Mouse (Mus musculus) adrenal gland, adult 2 months (tissue): ENCODE measurements around the gene Slc4a1ap. TPM values are rescaled to one million over a fixed set of nuclear protein-coding genes. Genes with fewer than 3 reads are reported as not detected.
"Not testable (repeated sequence)": the region's sequence is repeated elsewhere in the genome, so short reads cannot be mapped to it uniquely, and the experiment has no call there.

Experiments
- DNase-seq: peaks from one replicate; pipeline ENCODE4 v3.0.0; 2021
- long read RNA-seq: library from polyadenylated mRNA; stranded (forward); transcript quantifications from one replicate; pipeline ENCODE4 v2.0.0, GENCODE M21; 2021
- polyA plus RNA-seq: library from polyadenylated mRNA; depleted of rRNA; stranded (reverse); fragments of >200 nt; gene quantifications from 2 replicates; pipeline ENCODE4 v1.2.3, GENCODE M21; 2012; rRNA removed
- total RNA-seq, 2 experiments: library from RNA; stranded (reverse); gene quantifications; 2 replicates each; pipeline ENCODE4 v1.2.3; 2021

The Slc4a1ap gene
- 10 to 100 TPM; 27.9 to 31.2 TPM for total RNA-seq
- polyA plus RNA-seq, result 13.9 and 16.4 TPM in 2 replicates
- long read RNA-seq, transcript Slc4a1ap-213 (14 exons, 2,499 nt), result major isoform, 6 of 10 reads
- long read RNA-seq, partial matches to known transcripts, result 0 of 10 reads
- long read RNA-seq, other reads (novel, unspliced or antisense), result 2 of 10 reads

DNA sequence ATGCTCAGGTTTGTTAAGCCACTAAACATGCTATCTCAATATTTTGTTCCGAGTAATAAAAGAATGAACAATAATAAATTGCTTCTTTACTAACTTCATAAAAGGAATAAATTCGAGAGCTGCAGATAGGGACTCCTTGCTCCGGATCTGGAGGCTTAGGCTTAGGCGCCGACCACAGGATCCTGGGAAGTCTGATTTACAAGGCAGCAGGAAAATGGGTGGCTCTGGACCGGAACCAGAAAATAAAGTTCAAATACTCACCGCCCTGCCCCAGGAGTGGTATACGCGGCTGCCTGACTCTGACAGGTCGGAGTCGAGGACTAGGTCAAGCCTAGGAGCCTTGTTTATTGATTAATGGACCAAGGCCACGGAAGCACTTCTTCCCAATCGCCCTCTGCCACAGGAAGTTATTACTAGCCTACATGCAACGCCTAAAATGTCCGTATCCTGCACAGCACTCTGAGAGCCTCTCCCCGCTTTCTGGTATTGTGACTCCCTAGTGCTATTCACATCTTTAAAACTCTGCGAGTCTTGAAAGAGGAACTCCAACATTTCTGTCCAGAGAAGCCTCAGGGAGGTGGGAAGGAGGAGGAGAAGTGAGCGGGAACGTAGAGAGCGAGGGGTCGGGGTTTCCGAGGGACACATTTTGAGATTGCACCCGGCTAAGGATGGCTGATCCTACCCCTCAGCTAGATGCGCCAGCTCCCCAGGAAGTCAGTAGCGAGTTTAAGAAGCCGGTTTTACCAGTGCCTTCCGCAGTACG lies at the start of gene Slc4a1ap:
Gene Slc4a1ap, plus strand, starts transcription at position 642 of the 763 bp plus-strand sequence.
- peak; percentile 84 for DNase-seq

DNA sequence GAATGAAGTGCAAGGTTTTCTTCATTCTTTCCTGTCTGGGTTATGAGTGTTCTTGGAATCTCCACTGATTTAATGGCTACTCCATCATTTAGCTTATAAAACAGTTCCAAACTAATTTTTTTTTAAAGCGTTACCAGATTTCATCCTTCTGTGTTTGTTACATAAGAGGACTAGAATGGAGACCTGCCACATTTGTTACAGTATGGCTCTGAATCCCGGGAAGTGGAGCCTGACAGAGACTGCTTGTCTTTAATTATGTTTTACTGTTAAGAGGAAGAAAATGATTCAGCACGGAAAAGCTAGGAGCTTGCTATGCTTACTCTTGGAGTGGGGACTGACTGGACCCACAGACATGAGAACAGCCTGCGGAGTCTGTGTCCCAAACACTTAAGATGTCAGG lies 46.3 kb upstream of the Slc4a1ap start:
- DNase-seq, result no peak

DNA sequence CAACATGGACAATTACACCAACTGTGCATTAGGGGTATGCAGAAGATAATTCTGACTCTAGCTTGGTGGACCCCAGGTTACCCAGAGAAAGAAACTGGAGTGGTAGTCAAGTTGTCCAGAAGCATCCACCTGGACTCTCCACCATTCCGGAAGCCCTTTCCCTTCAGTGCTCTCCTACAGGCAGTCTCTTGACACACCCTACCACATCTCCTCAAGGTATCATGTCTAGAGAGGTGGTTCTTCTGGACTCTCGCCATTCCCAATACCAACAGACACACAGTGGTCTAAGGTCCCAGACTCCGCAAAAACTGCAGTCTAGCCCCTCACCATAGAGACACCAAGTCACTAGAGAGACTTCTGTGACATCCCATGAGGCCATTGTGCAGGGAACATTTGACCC lies 41.4 kb upstream of the Slc4a1ap start, which contains the start of gene 4930548H24Rik:
Gene 4930548H24Rik, plus strand, starts transcription at position 301 of the 400 bp plus-strand sequence.
- no peak for DNase-seq

DNA sequence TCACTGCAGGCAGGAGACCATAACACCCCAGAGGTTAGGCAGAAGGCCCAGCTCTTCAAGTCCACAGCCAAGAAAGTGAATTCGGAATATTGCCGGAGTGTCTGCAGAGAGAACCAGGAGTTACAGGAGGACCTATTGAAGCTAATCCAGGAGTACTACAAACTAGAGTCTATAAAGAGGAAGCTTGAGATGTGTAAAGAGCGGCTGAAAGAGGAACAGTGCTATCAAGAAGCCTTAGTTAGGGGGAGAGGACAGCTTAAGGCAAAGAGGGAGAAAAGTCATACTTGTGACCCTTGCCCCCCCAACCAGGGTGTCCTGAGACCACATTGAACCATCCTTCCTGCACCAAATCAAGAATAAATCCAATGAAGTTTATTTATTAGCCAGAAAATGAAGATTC lies 38.9 kb upstream of the Slc4a1ap start:
- no peak for DNase-seq

DNA sequence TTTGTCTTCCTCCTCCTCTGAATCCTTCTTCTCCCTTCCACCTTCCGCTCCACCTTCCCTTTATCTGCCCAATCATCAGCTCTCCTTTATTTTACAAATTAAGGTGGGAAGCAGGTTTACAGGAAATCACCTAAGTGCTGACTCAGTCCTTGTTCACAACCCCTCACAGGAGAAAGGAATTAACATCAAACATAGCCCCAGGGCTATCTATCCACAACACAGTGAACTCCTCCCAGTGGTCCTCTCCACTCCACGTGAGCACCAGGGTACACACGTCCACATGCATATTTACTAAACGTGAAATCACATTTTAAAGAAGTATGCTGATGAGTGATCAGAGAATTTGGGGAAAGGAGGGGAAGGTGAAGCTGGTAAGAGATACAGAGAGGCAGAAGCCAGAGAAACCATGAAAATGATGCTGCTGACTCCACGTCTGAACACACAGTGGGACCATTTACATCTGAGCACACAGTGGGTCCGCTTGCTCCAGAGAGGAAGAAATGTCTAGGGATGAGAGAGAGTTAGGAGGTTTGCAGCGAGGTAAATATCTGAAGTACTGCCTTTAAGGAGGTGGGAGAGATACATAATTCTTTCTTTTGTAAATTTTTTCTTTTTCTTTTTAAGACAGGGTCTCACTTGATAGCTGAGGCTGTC lies 37.6 kb upstream of the Slc4a1ap start:
- no peak for DNase-seq

DNA sequence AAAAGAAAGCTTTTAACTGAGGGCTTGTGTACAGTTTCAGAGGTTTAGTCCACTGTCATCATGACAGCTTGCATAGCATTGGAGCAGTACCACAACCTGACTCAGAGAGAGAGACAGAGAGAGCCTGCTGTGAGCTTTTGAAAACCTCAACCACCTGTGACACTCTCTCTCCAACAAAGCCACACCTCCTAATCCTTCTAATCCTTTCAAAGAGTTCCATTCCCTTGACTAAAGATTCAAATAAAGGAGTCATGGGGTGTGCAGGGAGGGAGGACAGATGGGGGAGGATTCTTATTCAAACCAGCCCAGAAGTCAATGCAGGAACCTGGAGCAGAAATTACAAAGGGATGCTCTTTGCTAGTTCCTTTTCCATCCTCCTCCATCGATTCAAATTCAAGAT lies 34.8 kb upstream of the Slc4a1ap start:
- no peak for DNase-seq

DNA sequence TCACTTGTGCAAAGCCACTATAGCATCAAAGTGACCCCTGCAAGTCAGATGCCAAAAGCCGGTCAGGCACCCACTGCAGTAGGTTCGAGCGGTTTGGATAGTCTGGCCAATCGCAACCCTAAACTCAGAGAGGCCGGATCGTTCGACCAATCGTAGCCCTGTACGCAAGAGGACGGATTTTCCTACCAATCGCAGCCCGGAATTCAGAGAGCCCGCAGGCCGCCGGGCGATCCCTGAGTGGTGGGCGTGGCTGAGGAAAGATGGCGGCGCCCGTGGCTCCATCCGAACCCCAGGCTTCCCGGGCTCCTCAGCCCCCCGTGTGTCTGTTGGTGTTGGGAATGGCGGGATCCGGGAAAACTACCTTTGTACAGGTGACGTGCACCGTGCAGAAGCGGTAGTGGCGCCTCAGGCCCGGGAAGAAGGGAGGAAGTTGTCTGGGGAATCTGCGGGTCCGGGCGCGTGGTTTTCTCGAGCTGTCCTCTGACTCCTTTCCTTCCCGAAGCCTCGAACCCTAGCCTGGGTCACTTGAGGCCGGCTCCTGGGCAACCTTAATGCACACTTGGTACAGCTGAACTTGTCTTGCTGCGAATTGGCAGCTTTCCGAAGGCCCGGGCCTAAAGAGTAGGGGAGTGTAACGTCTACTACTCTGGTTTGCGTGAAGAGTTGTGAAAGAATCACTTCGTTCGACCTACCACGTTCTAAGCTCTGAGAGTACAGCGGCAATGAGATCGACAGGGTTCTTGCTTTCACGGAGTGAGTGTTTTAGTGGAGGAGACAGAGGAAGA lies 32.1 kb upstream of the Slc4a1ap start, which contains the start of gene Gpn1:
Gene Gpn1, plus strand, starts transcription at position 229 of the 785 bp plus-strand sequence.
- DNase-seq, result peak; percentile 93

DNA sequence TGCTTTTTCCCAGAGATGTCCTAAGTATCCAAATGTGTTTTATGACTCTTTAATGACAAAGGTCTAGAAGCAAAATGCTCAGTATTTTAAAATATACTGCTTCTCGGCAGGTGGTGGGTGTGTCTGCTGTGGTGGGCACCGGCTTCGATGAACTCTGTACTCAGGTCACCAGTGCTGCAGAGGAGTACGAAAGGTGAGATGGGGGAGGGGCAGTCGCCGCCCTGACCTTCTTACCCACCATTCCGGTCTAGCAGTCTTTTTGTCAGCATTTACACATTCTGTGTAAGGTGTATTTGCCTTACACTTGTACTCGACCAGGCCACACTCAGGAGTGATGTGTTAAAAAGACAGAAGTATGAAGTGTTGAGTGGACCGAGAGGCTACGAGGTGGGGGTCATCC lies 22.0 kb upstream of the Slc4a1ap start:
- DNase-seq, result no peak

DNA sequence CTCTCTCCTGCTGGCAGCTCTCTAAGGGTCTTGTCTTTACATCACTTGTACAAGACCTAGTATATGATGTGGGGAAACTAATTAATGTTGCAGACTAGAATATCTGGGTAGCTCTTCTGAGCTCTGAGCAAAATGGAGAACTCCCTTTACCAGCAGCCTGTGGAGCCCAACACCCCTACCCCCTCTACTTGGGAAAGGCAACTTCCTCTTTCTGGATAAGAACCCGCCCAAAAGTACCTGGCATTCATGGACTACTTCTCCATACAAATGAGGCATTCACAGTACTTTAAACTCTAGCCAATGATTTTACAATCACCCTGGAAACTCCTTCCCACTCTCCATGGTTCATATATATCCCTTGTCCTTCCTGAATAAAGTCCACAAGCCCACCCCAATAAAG lies 14.3 kb upstream of the Slc4a1ap start:
- DNase-seq, result no peak

DNA sequence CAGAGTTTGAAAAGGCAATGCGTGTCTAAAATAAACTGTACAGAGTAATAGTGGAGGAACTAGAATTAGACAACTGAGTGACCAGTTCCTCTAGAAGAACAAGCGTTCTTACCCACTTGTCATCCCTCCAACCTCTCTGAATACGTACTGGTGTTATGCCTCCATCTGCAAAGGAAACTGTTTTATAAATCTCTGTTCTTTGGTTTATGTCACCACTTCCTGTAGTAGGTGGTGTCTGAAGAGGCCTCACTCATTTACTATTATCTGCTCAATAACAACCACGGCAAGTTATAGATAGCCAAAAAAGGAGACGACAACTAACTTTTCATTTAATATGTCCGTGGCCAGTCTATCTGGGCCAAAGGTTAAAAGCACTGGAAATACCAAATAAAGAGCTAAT lies 6.2 kb upstream of the Slc4a1ap start:
- no peak for DNase-seq

DNA sequence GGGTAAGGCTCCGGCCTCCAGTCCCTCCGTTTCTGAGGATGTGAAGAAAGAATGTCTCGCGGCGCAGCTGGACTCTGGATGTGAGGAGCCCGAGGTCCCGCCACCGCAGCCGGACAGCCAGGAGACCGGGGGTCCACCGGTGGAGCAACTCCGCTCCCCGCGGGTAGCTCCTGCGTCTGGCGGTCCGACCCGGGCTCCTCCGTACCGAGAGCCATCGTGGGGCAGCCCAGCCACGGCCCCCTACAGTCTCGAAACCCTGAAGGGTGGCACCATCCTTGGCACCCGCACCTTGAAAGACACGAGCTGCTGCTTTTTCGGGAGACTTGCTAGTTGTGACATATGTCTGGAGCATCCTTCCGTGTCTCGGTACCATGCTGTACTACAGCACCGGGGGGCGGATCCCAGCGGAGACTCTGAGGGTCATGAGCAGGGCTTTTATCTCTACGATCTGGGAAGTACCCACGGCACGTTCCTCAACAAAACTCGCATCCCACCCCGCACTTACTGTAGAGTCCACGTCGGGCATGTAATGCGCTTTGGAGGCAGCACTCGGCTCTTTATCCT lies 404 bp downstream of the Slc4a1ap start:
- no peak for DNase-seq

DNA sequence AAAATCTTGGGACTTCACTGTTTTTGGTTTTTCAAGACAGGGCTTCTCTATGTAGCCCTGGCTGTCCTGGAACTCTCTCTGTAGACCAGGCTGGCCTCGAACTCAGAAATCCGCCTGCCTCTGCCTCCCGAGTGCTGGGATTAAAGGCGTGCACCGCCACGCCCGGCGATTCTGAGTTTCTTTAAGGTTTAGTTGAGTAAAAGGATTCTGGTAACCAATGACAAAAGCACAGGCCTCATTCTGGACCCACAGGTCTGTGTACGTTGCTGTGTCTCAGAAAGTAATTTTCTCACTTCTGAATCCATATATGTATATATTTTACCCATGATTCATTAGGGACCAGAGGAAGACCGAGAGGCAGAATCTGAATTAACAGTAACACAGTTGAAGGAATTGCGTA lies 912 bp downstream of the Slc4a1ap start, which contains the start of gene Supt7l:
Gene Supt7l, minus strand, starts transcription at position 101 of the 400 bp plus-strand sequence.
- DNase-seq, result not testable (repeated sequence)

DNA sequence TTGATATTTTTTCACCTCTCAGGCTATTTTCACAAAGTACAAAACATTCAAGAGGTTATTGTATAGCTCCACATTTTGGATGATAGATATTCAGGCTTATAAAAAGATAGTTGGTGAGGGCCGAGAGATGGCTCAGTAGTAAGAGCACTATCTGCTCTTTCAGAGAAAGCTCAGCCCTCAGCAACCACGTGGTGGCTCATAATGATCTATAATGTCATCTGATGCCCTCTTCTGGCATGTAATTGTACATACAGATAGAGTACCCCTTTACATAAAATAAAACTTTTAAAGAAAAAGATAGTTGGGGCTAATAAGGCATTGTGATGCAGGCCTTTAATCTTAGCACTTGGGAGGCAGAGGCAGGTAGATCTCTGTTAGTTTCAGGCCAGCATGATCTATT lies 1.8 kb downstream of the Slc4a1ap start:
- DNase-seq, result no peak

DNA sequence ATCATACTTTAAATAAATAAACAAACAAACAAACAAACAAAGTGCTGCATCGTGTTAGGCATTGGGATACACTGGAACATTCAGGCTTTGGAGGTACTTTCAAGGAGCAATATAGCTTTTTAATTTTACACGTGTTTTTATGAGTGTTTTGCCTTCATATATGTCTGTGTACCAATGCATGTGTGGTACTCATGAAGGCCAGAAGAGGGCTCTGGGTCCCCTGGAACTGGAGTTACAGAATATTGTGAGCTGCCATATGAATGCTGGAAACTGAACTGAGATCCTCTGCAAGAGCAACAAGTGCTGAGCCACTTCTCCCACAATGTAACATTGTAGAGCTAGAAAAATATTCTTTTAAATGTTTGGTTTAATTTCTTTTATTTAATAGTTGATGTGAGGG lies 8.4 kb downstream of the Slc4a1ap start:
- no peak for DNase-seq

DNA sequence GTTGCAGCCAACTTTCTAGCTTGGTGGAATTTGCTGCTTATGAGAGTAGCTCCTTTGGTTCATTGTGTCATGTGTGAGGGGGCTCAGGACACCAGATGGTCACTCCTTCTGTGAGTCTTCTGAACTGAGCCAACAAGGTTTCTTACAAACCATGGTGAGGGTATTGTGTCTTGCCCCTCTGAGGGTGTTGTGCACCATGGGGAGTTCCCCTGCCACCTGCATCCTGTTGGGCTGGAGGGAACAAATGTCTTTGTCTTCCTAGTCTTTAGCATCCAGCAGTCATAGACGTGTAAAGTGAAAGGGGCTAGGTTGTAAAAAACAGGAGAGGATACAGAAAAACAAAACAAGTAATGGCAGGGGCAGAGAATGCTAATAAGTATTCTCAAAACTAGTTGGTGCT lies 32.6 kb downstream of the Slc4a1ap start:
- DNase-seq, result no peak

DNA sequence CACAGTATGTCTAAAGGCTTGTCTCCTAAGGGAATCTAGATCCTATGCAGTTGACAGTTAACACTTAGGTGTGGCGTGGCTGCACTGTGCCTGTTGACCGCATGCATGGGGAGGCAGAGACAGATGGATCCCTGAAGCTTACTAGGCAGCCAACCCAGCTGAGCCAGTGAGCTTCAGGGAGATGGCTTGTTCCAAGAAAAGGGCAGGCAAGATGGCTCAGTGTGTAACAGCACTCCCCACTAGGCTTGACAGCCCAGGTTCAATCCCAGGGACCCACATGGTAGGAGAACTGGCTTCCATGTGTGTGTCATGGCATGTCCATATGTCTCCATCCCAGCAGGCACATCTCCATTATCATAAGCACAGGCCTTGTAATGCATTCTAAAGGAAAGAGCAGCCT lies 33.6 kb downstream of the Slc4a1ap start:
- no peak for DNase-seq

DNA sequence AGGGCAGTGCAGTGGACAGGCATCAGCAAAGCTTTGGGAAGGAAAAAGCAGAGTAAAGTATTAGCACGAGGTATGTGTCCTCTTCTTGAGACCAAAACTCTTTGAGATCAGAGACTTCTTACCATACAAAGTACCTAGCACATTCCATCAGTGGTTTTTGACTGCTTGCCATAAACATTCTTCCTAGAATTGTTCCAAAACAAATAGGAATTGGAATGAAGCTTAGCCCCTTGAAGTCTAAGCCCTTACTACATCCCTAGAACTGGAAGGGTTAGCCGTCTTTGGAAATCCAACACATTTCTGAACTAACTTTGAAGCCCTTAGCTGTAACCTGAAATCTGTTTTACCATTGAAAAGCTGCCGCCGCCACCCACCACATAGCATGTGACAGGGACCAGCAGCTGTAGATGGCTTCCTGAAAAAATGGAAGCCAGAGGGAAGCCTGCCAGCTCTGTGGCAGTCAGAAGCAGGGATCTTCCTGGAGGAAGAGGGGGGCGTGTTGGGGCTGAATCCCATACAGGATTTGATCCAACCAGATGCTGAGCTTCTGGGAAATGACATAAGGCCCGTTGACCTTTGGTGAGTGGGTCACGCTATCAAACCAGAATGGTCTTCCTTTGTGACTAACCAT lies 35.4 kb downstream of the Slc4a1ap start:
- peak; percentile 51 for DNase-seq

DNA sequence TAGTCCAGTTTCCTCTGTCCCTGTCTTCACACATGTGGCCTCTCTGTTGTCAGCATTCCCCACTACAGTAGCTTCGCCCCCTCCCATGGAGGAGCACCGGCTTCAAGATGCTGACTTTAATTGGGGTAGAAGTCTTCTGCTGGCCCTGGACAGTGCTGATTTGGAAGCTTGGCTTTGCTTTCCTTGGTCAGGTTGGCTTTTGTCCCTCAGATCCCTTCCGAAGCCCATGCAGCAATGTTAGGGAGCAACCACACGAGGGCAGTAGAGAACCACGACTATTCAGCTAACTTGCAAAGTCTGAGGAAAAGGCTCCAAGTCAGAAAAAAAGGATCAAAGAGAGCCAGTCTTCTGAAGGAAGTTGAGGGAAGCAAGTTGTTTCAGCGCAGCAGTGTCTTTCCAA lies 36.7 kb downstream of the Slc4a1ap start:
- DNase-seq, result peak; percentile 80

DNA sequence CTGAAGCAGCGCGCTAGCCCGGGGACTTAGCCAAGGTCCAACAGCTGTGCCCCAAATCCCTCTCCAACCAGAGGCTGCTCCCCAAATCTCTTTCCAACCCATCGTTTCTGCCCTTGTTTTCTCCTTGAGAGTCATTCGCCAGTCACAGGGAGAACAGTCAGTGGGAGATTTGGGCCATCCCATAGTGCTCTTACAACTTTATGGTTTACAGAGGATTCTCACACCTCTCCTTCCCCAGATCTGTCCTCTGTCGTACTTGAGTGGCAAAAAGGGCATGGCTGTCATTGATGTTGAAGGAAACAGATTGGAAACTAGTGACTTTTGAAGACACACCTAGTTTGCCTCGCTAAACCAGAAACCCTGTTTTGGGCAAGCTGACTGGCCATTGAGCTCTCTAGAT lies 37.1 kb downstream of the Slc4a1ap start:
- no peak for DNase-seq

DNA sequence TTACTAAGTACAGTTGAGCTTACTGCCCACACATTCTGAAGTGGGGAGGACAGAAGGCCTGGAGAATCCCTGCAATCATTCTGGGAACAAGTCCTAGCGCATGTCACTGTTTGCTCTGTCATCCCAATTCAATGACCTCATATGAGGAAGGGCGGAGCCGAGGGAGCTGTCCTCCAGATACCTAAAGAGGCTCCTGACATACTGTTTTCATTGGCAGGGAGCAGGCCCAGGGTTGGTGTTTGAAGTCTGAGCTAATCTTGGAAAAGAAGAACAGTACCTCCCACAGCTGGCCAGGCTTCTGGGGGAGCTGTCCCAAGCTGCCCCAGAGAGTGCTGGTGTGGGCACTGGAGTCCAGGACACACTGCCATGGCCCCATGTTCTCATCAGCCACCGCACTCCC lies 38.2 kb downstream of the Slc4a1ap start:
- peak; percentile 59 for DNase-seq

DNA sequence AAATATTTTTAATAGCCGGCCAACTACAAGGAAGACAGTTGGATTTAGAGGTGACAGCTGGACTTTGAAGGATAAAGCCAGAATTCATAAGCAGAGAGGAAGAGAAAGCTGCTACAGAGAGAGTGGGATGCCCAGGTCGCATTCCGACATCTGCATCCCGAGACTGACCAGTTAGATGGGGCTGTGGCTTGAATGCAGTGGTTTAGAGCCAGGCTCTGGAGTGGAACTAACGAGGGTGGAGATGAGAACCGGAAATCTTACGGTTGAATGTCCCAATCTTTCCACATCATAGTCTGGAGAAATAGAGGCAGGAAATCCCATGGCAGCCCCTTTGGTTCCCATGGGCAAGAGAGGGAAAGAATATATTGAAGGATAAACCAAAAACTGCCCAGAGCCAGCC lies 39.2 kb downstream of the Slc4a1ap start:
- DNase-seq, result no peak

DNA sequence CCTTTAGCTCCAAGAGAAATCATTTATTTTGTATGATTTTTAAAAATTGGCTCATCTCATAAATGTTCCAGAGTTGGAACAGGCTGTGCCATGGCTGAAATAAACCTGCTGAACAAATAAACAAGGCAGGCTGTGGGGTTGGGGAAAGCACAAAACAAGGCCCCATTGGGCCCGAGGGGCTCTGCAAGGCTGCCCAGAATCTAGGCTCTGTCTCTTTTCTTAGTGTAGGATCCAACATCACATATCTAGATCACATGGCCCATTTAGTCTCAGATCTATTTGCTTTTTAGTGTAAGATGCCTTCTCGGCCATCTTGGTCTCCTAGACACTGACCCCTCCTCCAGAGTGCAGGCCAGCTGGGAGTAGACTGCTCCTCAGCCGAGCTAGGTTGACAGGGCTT lies 39.7 kb downstream of the Slc4a1ap start:
- DNase-seq, result no peak
